Mouse (Mus musculus) C2C12 (cell line): ENCODE measurements around the gene Fryl.

Source experiments
- CEBPB ChIP-seq: IDR thresholded peaks from one replicate; pipeline ENCODE4 v1.6.1; 2011; ENCODE audit warnings: low read depth, mild to moderate bottlenecking, control low read depth, moderate library complexity
- CTCF ChIP-seq: IDR thresholded peaks from one replicate; pipeline ENCODE4 v1.5.1; 2011; ENCODE audit not compliant: control insufficient read depth, insufficient read depth, insufficient read length
- FOSL1 ChIP-seq: IDR thresholded peaks from one replicate; pipeline ENCODE4 v1.8.0; 2011; ENCODE audit warnings: mild to moderate bottlenecking, low read length; ENCODE audit not compliant: poor library complexity, insufficient read depth, severe bottlenecking
- MYOD1 ChIP-seq: IDR thresholded peaks from one replicate; pipeline ENCODE4 v1.6.1; 2011; ENCODE audit warnings: low read depth; ENCODE audit not compliant: control insufficient read depth, insufficient read length
- USF1 ChIP-seq: IDR thresholded peaks from one replicate; pipeline ENCODE4 v1.6.1; 2011; ENCODE audit warnings: low read depth, mild to moderate bottlenecking, control low read depth, moderate library complexity

DNA sequence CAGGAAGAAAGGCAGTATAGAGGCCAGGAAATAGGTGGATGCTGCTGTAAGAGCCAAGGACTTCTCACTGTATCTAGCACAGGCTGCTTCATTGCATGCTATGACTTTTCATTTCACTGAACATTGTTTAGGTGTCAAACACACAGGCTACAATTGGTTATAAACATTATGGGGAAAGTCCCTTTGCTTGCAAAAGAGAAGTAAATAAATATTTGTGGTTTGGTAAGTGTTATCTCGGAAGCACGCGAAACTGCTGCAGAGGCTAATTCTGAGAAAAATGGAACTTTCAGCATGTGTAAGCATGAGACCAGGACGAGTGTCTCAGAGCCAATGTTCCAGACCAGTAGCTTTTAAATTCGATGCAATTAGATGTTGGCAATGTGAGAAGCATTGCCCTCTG lies 30.2 kb upstream of the Fryl start:
- no peak for TF ChIP-seq USF1
- TF ChIP-seq FOSL1: no peak
- no peak for TF ChIP-seq CTCF
- TF ChIP-seq MYOD1: no peak
- TF ChIP-seq CEBPB: no peak
